Mouse (Mus musculus) liver, postnatal 0 days (tissue): ENCODE measurements around the gene Adipor2. TPM values are rescaled to one million over a fixed set of nuclear protein-coding genes. Genes with fewer than 3 reads are reported as not detected.

Experiments used
- ATAC-seq: fragments of 200-750 bp; cut with Nextera tagmentation; 2 replicates; pipeline ENCODE4 v1.8.0; 2017; ENCODE audit warnings: mild to moderate bottlenecking, moderate library complexity
- DNase-seq: peaks from one replicate; pipeline ENCODE4 v3.0.0-alpha.2; 2016
- H3K27ac ChIP-seq: fragments of 300-500 bp; sonication (generic); 2 replicates; pipeline ENCODE4 v1.5.1; 2014; ENCODE audit warnings: antibody characterized with exemption, moderate library complexity, mild to moderate bottlenecking, low read depth
- H3K27me3 ChIP-seq: fragments of 300-500 bp; sonication (generic); 2 replicates; pipeline ENCODE4 v1.6.1; 2014; ENCODE audit warnings: low read length, control low read depth, mixed read lengths; ENCODE audit not compliant: insufficient read depth
- H3K36me3 ChIP-seq: fragments of 300-500 bp; sonication (generic); replicated peaks from 2 replicates; pipeline ENCODE4 v1.6.1; 2014; ENCODE audit warnings: mild to moderate bottlenecking, control low read depth, low read length, moderate library complexity, mixed read lengths; ENCODE audit not compliant: insufficient read depth
- H3K4me1 ChIP-seq: fragments of 300-500 bp; sonication (generic); 2 replicates; pipeline ENCODE4 v1.6.1; 2014; ENCODE audit warnings: antibody characterized with exemption, mild to moderate bottlenecking, control low read depth; ENCODE audit not compliant: insufficient read depth
- H3K4me2 ChIP-seq: fragments of 300-500 bp; sonication (generic); 2 replicates; pipeline ENCODE4 v1.6.1; 2014; ENCODE audit warnings: low read depth, mild to moderate bottlenecking, low read length, moderate library complexity, mixed read lengths
- H3K4me3 ChIP-seq: fragments of 300-500 bp; sonication (generic); 2 replicates; pipeline ENCODE4 v1.5.1; 2014; ENCODE audit warnings: low read depth, low read length
- H3K9ac ChIP-seq: fragments of 300-500 bp; sonication (generic); replicated peaks from 2 replicates; pipeline ENCODE4 v1.6.1; 2014; ENCODE audit warnings: mild to moderate bottlenecking, moderate library complexity
- H3K9me3 ChIP-seq: fragments of 300-500 bp; sonication (generic); 2 replicates; pipeline ENCODE4 v1.6.1; 2016; ENCODE audit warnings: mild to moderate bottlenecking, control low read depth, low read length, mixed read lengths
- CTCF ChIP-seq: sonication (generic); IDR thresholded peaks from 2 replicates; pipeline ENCODE4 v1.5.1; 2016; ENCODE audit warnings: antibody characterized with exemption, low read depth
- EP300 ChIP-seq: IDR thresholded peaks from 2 replicates; pipeline ENCODE4 v1.6.1; 2016; ENCODE audit warnings: antibody characterized with exemption, low read depth, mild to moderate bottlenecking
- WGBS: fragments of 180-500 bp; shearing (Covaris S2); extraction: QIAGEN DNeasy Blood & Tissue Kit; methylation state at CpG from one replicate; pipeline ENCODE4 v1.1.7; 2014; ENCODE audit not compliant: insufficient replicate concordance; 5-methylcytosine and 5-hydroxymethylcytosine counted together
- polyA plus RNA-seq: library from polyadenylated mRNA; unstranded; fragments of >200 nt; fragmentation: Nextera tagmentation; extraction: Ambion mirVana; gene quantifications from 2 replicates; pipeline ENCODE4 v1.2.1, GENCODE M21; 2015

The Adipor2 gene
- polyA plus RNA-seq, 1 experiment from 2014 or later, result 58.6 TPM

DNA sequence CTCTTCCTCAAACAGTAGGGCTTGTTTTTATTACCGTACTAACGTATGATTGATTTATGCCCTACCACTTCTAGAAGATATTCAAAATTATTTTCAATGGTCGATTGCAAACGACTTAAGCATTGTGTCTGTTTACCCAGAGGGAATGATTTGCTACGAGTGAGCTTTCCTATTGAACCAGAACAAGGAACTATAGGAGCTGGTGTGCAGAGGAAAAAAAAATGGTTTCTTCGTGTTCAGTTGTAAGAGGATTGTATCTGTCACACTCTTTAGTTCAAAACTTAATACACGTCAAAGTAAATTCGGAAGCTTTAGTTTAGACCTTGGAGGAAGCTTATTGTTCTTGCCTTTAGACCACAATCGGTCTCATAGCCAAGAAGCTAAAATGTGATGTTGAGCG is 28.4 kb downstream of the Adipor2 start:
- Histone ChIP-seq H3K4me2 (peak overlapping the region; percentile 69), H3K4me1 (peaks cover 18% of the 10 kb centered on the region), H3K27me3 (no peaks in the 10 kb centered on the region), H3K9me3 (no peaks in the 10 kb centered on the region), H3K27ac (peak overlapping the region; percentile 97), H3K4me3 (peak overlapping the region; percentile 80), H3K9ac (peak overlapping the region; percentile 91), H3K36me3 (no peaks in the 10 kb centered on the region)
- ATAC-seq (no peak), DNase-seq (no peak)
- no peak for TF ChIP-seq EP300
- TF ChIP-seq CTCF, result no peak
- WGBS, result 11% methylated on average over 10 of the region's 10 CpGs

- Histone ChIP-seq H3K9ac (peak overlapping the region; percentile 91), H3K4me3 (peak overlapping the region; percentile 80), H3K36me3 (no peaks in the 10 kb centered on the region), H3K4me2 (peak overlapping the region; percentile 74), H3K27ac (peak overlapping the region; percentile 97), H3K27me3 (no peaks in the 10 kb centered on the region), H3K4me1 (peaks cover 18% of the 10 kb centered on the region), H3K9me3 (no peaks in the 10 kb centered on the region)
- ATAC-seq (peak; percentile 97), DNase-seq (peak; percentile 98)
- no peak for TF ChIP-seq EP300
- TF ChIP-seq CTCF, result no peak
- 0% methylated on average over 38 of the region's 53 CpGs for WGBS
These were observed 28.9 kb downstream of the Adipor2 start for GRCm38 (mm10) chr6:119388650-119389012.

DNA sequence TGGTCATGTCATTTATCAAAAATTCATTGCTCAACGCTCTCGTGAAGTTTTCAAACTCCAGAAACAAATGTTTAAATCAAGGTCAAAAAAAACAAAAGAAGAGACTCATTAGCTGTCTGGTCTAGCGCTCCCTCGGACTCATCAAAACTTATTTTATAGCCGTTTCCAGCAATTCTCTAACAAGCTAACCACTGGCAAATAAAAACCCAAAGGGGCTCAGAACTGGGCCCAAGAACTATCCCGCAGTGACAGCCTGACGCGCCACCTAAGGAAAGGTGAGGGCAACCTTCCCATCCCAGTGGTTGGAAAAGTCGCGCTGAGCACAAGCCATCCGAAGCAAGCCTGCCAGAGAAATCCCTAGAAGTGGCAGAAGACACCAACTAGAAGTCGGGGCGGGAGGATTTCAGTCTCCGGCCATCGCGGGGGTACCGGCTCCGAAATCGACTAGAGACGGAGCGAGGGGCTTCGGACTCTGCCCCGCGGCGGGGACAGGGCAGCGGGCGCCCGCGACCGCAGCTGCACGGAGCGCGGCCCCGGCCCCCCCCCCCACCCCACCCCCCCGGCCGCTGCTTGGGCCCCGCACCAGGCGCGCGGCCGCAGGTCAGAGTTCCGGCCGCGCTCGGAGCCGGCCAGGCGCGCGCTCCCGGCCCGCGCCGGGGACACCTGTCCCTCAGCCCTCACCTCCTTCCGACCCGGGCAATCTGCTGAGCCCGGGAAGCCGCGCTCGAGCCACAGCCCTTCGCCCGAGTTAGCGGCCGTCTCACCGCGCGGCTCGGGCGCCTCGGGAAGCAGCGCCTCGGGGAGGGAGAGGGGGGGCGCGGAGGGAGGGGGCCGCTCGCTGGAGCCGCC is 29.5 kb downstream of the Adipor2 start:
- H3K4me2 ChIP-seq, result peak overlapping the region; percentile 74
- H3K9ac ChIP-seq, result peak overlapping the region; percentile 91
- H3K27ac ChIP-seq, result peak overlapping the region; percentile 97
- peak overlapping the region; percentile 80 for H3K4me3 ChIP-seq
- H3K27me3 ChIP-seq, result no peaks in the 10 kb centered on the region
- peak; percentile 79 for ATAC-seq
- no peaks in the 10 kb centered on the region for H3K36me3 ChIP-seq
- peak; percentile 12 for DNase-seq
- H3K9me3 ChIP-seq, result no peaks in the 10 kb centered on the region
- H3K4me1 ChIP-seq, result peaks cover 18% of the 10 kb centered on the region
- TF ChIP-seq EP300 (no peak), CTCF (no peak)
- WGBS, result under 1% methylated on average over 37 of the region's 76 CpGs

GRCm38 (mm10) chr6:119386821-119387220 is 30.7 kb downstream of the Adipor2 start:
- WGBS, result 60% methylated on average over 1 of the region's 1 CpGs
- peak overlapping the region; percentile 91 for H3K9ac ChIP-seq
- H3K9me3 ChIP-seq, result no peaks in the 10 kb centered on the region
- peaks cover 18% of the 10 kb centered on the region for H3K4me1 ChIP-seq
- DNase-seq, result no peak
- no peaks in the 10 kb centered on the region for H3K36me3 ChIP-seq
- TF ChIP-seq CTCF (no peak), EP300 (no peak)
- H3K27ac ChIP-seq, result peak overlapping the region; percentile 97; the same call in 1 of the 2 replicates
- no peak for ATAC-seq
- peak overlapping the region; percentile 80 for H3K4me3 ChIP-seq
- H3K27me3 ChIP-seq, result no peaks in the 10 kb centered on the region
- H3K4me2 ChIP-seq, result peak overlapping the region; percentile 74

GRCm38 (mm10) chr6:119386421-119386820 is 31.1 kb downstream of the Adipor2 start:
- Histone ChIP-seq H3K4me1 (peaks cover 18% of the 10 kb centered on the region), H3K4me3 (peak overlapping the region; percentile 80; the same call in 1 of the 2 replicates), H3K9ac (no peak overlapping the region), H3K27ac (no peak overlapping the region; the same call in 1 of the 2 replicates), H3K36me3 (no peaks in the 10 kb centered on the region), H3K27me3 (no peaks in the 10 kb centered on the region), H3K4me2 (peak overlapping the region; percentile 74; the same call in 1 of the 2 replicates), H3K9me3 (no peaks in the 10 kb centered on the region)
- 77% methylated on average over 4 of the region's 4 CpGs for WGBS
- no peak for ATAC-seq
- no peak for TF ChIP-seq CTCF
- TF ChIP-seq EP300, result no peak
- DNase-seq, result no peak

GRCm38 (mm10) chr6:119385668-119386067 is 31.8 kb downstream of the Adipor2 start:
- H3K9ac ChIP-seq, result no peak overlapping the region
- WGBS, result 85% methylated on average over 1 of the region's 1 CpGs
- H3K4me1 ChIP-seq, result peaks cover 18% of the 10 kb centered on the region
- H3K36me3 ChIP-seq, result no peaks in the 10 kb centered on the region
- DNase-seq (no peak), ATAC-seq (no peak)
- no peaks in the 10 kb centered on the region for H3K9me3 ChIP-seq
- TF ChIP-seq CTCF (peak; percentile 47), EP300 (no peak)
- H3K4me3 ChIP-seq, result no peak overlapping the region
- peak overlapping the region; percentile 75 for H3K27ac ChIP-seq
- peak overlapping the region; percentile 74; the same call in 1 of the 2 replicates for H3K4me2 ChIP-seq
- H3K27me3 ChIP-seq, result no peaks in the 10 kb centered on the region
